Mouse (Mus musculus): Measurements from ENCODE around the gene Fer. TPM values are rescaled to one million over a fixed set of nuclear protein-coding genes. Genes with fewer than 3 reads are reported as not detected.

Fer gene
- polyA plus RNA-seq, 1 experiment from 2014 or later = 33.8 TPM

DNA sequence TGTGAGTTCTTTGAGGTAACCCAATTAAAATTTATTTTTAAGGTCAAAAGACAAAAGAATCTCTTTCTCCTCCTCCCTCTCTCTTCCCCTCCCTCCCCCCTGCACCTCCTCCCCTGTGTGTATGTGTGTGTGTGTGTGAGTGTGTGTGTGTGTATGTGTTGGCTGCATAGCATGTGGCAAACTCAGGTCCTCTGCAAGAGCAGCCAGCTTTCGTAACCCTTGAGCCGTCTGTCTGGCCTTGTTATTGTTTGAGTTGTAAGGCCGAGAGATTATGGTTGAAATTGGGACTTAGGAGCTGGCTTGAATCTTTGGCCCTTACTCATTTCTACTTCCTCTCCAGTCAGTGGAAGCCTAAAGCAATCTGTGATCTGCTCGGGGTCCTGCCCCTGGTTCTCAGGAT, 17.1 kb downstream of the Fer start:
- no peaks in the 10 kb centered on the region for H3K36me3 ChIP-seq
- no peaks in the 10 kb centered on the region for H3K27me3 ChIP-seq
- no peaks in the 10 kb centered on the region for H3K9me3 ChIP-seq
- no peak overlapping the region for H3K4me3 ChIP-seq
- no peak overlapping the region for H3K27ac ChIP-seq (replicated peaks)
- no peak overlapping the region for H3K4me2 ChIP-seq
- WGBS = 89% methylated on average over 4 of the region's 4 CpGs
- H3K4me1 ChIP-seq (replicated peaks) = no peaks in the 10 kb centered on the region
- ATAC-seq (ENCODE audit: low FRiP score, low read depth) = no peak
- H3K9ac ChIP-seq = no peak overlapping the region

DNA sequence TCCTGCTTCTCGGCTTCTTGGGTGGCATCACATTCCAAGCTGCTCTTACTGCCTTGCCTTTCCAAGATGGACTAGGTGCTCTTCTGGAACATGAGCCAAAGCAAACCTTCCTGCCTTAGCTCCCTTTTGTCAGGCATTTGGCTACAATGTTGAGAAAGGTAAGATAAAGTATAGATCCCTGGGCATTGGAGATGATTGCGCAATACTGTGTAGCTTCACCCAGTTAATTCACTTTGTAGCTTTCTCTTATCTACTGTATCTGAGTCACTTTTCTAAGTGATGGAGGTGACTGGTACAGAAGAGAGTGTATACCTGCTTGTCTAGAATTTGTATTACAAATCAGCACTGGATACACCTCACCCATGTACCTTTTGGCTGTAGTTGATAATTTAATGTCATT, 24.1 kb downstream of the Fer start:
- no peaks in the 10 kb centered on the region for H3K36me3 ChIP-seq
- no peak for ATAC-seq (ENCODE audit: low FRiP score, low read depth)
- no peaks in the 10 kb centered on the region for H3K4me1 ChIP-seq (replicated peaks)
- no peak overlapping the region for H3K9ac ChIP-seq
- H3K4me2 ChIP-seq = no peak overlapping the region
- no peak overlapping the region for H3K4me3 ChIP-seq
- H3K27me3 ChIP-seq = no peaks in the 10 kb centered on the region
- H3K27ac ChIP-seq (replicated peaks) = no peak overlapping the region
- 97% methylated on average over 2 of the region's 2 CpGs for WGBS
- no peaks in the 10 kb centered on the region for H3K9me3 ChIP-seq

DNA sequence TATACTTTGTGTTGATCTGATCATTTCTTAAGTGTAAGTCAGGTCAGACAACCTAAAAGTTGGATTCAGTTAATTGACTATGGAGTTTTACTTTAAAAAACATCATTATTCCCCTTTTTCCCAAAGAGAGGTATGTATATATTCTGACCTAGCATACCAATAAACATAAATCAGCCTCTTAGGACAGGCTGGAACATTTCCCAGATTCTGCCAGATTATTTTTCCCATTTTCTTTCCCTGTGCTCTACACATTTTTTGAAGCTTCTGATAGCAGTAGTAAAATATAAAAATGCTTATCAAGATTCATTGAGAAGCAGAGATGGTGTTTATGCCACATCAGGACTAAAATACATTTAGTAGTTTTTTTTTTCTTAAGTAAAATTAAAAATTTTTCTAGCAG, 27.7 kb downstream of the Fer start:
- Histone ChIP-seq H3K4me1 (replicated peaks) (no peaks in the 10 kb centered on the region), H3K4me2 (no peak overlapping the region), H3K27ac (replicated peaks) (no peak overlapping the region), H3K4me3 (no peak overlapping the region), H3K9me3 (no peaks in the 10 kb centered on the region), H3K27me3 (no peaks in the 10 kb centered on the region), H3K9ac (no peak overlapping the region), H3K36me3 (no peaks in the 10 kb centered on the region)
- no peak for ATAC-seq (ENCODE audit: low FRiP score, low read depth)

DNA sequence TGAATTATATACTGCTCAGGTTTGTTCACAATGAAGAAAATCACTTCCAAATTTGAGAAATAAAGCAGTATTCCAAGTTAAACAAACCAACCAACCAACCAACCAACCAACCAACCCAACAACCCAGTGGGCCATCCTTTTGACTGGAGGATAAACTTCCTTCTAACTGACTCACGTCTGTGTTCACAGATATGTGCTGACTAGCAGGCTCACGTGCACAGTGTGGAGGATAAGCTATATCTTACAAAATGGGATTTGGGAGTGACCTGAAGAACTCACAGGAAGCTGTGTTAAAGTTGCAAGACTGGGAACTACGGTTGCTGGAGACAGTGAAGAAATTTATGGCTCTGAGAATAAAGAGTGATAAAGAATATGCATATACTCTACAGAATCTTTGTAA, 33.0 kb downstream of the Fer start:
- no peak for ATAC-seq (ENCODE audit: low FRiP score, low read depth)
- no peaks in the 10 kb centered on the region for H3K4me1 ChIP-seq (replicated peaks)
- WGBS = 90% methylated on average over 3 of the region's 3 CpGs
- H3K4me3 ChIP-seq = no peak overlapping the region
- no peaks in the 10 kb centered on the region for H3K27me3 ChIP-seq
- no peak overlapping the region for H3K9ac ChIP-seq
- no peak overlapping the region for H3K27ac ChIP-seq (replicated peaks)
- no peaks in the 10 kb centered on the region for H3K9me3 ChIP-seq
- peaks cover 4% of the 10 kb centered on the region; the same call in 1 of the 2 replicates for H3K36me3 ChIP-seq
- H3K4me2 ChIP-seq = no peak overlapping the region

DNA sequence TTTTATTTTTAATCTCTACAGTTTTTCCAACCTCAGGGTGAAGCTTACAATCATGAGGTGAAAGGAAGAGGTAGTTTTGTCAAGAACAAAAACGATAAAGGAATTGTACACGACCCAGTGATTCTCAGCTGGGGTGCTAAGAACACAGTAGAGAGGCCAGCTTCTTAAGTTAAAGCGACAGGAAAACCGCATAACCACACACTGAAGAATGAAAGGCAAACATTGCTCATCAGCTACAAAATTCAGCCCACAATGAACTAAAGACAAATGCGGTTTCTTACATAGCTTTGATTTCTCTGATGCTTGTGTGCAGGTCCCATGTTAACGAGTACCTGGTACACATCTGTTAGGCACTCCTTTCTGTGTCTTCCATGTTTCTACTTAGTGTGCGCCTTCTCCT, 34.2 kb downstream of the Fer start:
- Histone ChIP-seq H3K9me3 (no peaks in the 10 kb centered on the region), H3K9ac (no peak overlapping the region), H3K27ac (replicated peaks) (no peak overlapping the region), H3K4me2 (no peak overlapping the region), H3K36me3 (peaks cover 4% of the 10 kb centered on the region; the same call in 1 of the 2 replicates), H3K4me3 (no peak overlapping the region), H3K4me1 (replicated peaks) (no peaks in the 10 kb centered on the region), H3K27me3 (no peaks in the 10 kb centered on the region)
- no peak for ATAC-seq (ENCODE audit: low FRiP score, low read depth)
- WGBS = 84% methylated on average over 7 of the region's 7 CpGs

DNA sequence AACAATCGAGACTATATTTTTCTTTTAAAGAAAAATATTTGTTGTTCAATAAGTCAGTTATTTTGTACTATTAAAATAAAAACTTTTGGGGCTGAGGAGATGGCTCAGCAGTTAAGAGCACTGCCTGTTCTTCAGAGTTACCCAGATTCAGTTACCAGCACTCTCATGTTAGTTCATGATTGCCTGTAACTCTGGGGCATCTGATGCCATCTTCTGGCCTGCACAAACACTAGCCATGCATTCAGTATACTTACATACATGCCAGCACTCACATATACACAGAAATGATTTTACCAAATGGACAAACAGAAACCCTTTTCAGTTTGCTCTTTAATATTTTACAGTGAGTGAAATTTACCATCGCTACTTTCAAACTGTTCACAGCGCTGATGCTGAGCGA, 46.4 kb downstream of the Fer start:
- Histone ChIP-seq H3K9ac (no peak overlapping the region), H3K27ac (replicated peaks) (no peak overlapping the region), H3K4me1 (replicated peaks) (no peaks in the 10 kb centered on the region), H3K4me2 (no peak overlapping the region), H3K27me3 (no peaks in the 10 kb centered on the region), H3K9me3 (no peaks in the 10 kb centered on the region), H3K4me3 (no peak overlapping the region), H3K36me3 (peaks cover 6% of the 10 kb centered on the region)
- no peak for ATAC-seq (ENCODE audit: low FRiP score, low read depth)
- 96% methylated on average over 4 of the region's 4 CpGs for WGBS

DNA sequence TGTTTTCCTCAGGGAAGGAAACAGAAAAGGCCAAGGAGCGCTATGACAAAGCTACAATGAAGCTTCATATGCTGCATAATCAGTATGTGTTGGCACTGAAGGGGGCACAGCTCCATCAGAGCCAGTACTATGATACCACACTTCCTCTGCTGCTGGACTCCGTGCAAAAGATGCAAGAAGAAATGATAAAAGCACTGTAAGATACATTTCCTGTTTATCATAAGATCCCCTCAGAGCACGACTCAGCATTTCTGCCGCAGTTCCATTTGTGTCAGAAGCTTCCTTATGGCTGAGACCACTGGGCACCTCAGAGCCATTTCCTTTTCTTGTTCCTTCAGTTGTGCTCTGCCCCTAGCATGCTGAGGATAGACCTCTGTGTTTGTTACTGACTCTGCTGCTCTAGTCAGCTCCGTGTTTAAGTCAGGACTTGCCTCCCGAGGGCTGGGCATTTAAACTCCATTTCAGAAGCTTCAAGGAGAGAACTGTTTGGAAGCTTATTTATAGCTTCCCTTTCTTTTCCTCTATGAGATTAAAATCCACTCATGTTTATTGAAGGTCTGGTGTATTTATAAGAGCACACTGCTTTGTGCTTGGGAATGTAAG, 58.8 kb downstream of the Fer start:
- Histone ChIP-seq H3K4me2 (no peak overlapping the region), H3K27me3 (no peaks in the 10 kb centered on the region), H3K9ac (no peak overlapping the region), H3K27ac (replicated peaks) (no peak overlapping the region), H3K4me3 (no peak overlapping the region), H3K4me1 (replicated peaks) (peaks cover 4% of the 10 kb centered on the region; the same call in 1 of the 2 replicates), H3K36me3 (no peaks in the 10 kb centered on the region), H3K9me3 (no peaks in the 10 kb centered on the region)
- no peak for ATAC-seq (ENCODE audit: low FRiP score, low read depth)
- 77% methylated on average over 6 of the region's 6 CpGs for WGBS

DNA sequence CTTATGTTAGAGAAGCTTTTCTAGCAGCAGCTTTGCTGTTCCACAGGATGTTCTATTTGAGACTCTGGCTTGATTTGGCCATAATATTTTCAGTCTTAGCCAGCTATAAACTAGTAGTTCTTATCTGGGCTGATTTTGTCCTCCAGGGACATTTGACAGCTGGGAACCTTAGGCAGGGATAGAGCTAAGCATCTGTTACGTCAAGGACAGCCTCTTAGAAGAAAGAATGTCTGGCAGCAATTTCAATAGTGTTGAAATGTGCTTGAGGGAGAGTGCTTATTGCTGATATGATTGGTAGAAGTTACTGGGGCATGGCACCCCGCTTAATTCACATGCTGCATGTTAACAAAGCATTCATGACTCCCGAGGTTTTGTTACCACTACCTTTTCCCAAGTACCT, 62.7 kb downstream of the Fer start:
- H3K36me3 ChIP-seq = no peaks in the 10 kb centered on the region
- no peak overlapping the region for H3K9ac ChIP-seq
- no peak overlapping the region for H3K27ac ChIP-seq (replicated peaks)
- H3K4me1 ChIP-seq (replicated peaks) = peaks cover 4% of the 10 kb centered on the region; the same call in 1 of the 2 replicates
- H3K4me3 ChIP-seq = no peak overlapping the region
- 64% methylated on average over 3 of the region's 3 CpGs for WGBS
- H3K4me2 ChIP-seq = no peak overlapping the region
- H3K27me3 ChIP-seq = no peaks in the 10 kb centered on the region
- H3K9me3 ChIP-seq = no peaks in the 10 kb centered on the region
- no peak for ATAC-seq (ENCODE audit: low FRiP score, low read depth)

DNA sequence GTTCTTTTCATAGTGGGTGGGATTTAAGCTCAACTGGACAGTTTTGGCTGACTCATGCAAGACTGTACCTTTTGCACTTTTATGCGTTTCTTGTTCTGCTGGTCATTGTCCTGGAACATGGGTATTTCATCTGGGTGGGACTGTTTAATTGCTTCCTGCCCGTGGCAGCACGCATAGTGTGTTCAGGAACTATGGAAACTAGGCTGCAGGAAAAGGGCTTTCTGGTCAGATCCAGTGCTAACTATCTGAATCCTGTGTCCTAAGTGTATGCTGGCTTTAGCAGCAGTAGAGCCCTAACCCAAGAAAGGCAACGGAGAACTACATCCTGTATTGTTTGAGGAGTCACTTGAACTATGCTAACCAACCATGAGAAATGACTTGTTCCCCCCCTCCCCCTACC, 67.8 kb downstream of the Fer start:
- H3K27me3 ChIP-seq = no peaks in the 10 kb centered on the region
- no peak overlapping the region for H3K9ac ChIP-seq
- no peak for ATAC-seq (ENCODE audit: low FRiP score, low read depth)
- H3K4me1 ChIP-seq (replicated peaks) = no peaks in the 10 kb centered on the region
- no peak overlapping the region for H3K4me3 ChIP-seq
- WGBS = 82% methylated on average over 4 of the region's 4 CpGs
- H3K27ac ChIP-seq (replicated peaks) = no peak overlapping the region
- H3K9me3 ChIP-seq = no peaks in the 10 kb centered on the region
- H3K36me3 ChIP-seq = 0 out of 2 replicates have a peak, but pooled peaks cover 2% of the 10 kb centered on the region
- no peak overlapping the region for H3K4me2 ChIP-seq

DNA sequence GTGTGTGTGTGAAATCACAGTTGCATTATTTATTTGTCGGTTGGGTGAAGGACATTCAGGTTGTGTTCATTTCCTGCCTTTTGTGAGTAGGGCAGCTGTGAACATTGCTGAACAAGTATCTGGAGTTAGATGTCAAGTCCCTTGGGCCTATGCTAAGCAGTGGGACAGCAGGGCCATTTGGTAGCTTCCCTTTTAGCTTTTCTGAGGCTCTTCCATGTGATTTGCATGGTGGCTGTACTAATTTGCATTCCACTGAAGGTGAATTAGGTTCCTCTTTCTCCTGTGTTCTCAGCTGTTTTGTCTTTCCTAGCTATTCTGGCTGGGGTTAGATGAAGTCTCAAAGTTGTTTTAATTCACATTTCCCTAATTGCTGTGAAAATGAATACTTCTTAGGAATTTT, 68.7 kb downstream of the Fer start:
- H3K4me1 ChIP-seq (replicated peaks) = no peaks in the 10 kb centered on the region
- ATAC-seq (ENCODE audit: low FRiP score, low read depth) = no peak
- no peak overlapping the region for H3K27ac ChIP-seq (replicated peaks)
- H3K36me3 ChIP-seq = 0 out of 2 replicates have a peak, but pooled peaks cover 2% of the 10 kb centered on the region
- H3K9me3 ChIP-seq = no peaks in the 10 kb centered on the region
- WGBS = 47% methylated on average over 1 of the region's 1 CpGs
- no peak overlapping the region for H3K4me3 ChIP-seq
- H3K27me3 ChIP-seq = no peaks in the 10 kb centered on the region
- H3K9ac ChIP-seq = no peak overlapping the region
- H3K4me2 ChIP-seq = no peak overlapping the region

DNA sequence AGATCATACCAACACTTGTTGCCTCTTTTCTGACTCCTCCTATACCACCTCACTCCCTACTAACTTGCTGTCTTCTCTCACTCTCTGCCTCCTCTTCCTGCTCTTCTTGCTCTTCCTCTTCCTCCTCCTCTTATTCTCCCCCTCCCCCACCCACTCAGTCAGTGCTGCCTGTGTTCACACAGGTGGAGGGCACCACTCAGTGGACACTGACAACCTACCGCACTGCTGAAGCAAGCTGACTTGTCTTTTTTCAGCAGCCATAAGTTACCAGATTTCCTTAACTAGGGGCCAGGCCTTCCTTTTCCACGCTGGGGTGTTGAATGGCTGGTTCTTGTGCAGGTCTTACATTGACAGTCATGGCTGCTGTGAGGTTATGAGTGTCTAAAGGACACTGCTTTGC, 72.5 kb downstream of the Fer start:
- Histone ChIP-seq H3K27me3 (no peaks in the 10 kb centered on the region), H3K27ac (replicated peaks) (no peak overlapping the region), H3K36me3 (0 out of 2 replicates have a peak, but pooled peaks cover 2% of the 10 kb centered on the region), H3K9me3 (no peaks in the 10 kb centered on the region), H3K9ac (no peak overlapping the region), H3K4me3 (no peak overlapping the region), H3K4me2 (no peak overlapping the region), H3K4me1 (replicated peaks) (no peaks in the 10 kb centered on the region)
- no peak for ATAC-seq (ENCODE audit: low FRiP score, low read depth)
- 99% methylated on average over 2 of the region's 2 CpGs for WGBS

DNA sequence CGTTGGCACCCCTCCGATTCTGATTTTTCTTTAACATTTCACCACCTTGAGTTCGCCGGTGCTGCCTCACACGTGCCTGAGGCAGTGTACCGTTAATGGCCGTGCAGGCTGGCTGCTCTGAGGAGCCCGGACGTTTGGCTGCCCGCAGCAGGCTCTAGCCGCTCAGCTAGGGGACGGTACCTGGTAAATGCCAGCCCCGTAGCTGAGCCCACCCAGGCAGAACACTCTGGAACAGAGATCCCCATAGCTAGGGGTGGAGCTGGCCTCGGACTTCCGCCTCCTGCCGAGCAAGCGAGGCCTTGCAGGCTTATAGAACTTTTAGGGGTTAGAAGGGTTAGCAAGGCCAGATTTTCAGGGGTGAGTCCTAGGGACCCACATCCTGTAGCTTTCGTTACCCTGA, 75.0 kb downstream of the Fer start:
- Histone ChIP-seq H3K9me3 (no peaks in the 10 kb centered on the region), H3K36me3 (0 out of 2 replicates have a peak, but pooled peaks cover 2% of the 10 kb centered on the region), H3K27me3 (no peaks in the 10 kb centered on the region), H3K4me1 (replicated peaks) (no peaks in the 10 kb centered on the region), H3K9ac (no peak overlapping the region), H3K27ac (replicated peaks) (no peak overlapping the region), H3K4me3 (no peak overlapping the region), H3K4me2 (no peak overlapping the region)
- WGBS = 64% methylated on average over 18 of the region's 18 CpGs
- no peak for ATAC-seq (ENCODE audit: low FRiP score, low read depth)

DNA sequence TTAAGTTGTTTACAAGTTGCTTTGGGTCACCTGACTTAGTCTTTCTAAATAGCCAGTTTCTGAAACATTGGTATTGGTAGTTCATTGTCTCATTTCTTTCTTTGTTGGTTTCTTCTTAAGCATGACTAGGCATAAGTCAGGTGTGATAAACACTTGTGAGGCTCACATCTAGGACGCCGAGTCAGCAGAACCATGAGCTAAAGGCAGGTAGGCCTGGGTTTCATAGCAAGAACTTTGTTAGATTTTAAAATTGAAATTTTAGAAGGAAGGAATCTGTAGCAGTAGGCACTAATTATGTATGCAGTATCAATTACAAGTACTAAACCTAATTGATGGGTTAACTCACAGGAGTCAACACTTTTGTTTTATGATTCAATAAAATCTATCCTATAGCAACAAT, 83.9 kb downstream of the Fer start:
- no peak overlapping the region for H3K4me2 ChIP-seq
- WGBS = 97% methylated on average over 2 of the region's 2 CpGs
- H3K27ac ChIP-seq (replicated peaks) = no peak overlapping the region
- no peaks in the 10 kb centered on the region for H3K4me1 ChIP-seq (replicated peaks)
- H3K36me3 ChIP-seq = no peaks in the 10 kb centered on the region
- H3K27me3 ChIP-seq = no peaks in the 10 kb centered on the region
- no peak overlapping the region for H3K4me3 ChIP-seq
- ATAC-seq (ENCODE audit: low FRiP score, low read depth) = no peak
- H3K9ac ChIP-seq = no peak overlapping the region
- H3K9me3 ChIP-seq = no peaks in the 10 kb centered on the region

All from hindbrain, embryonic 15.5 days (tissue).